Mouse (Mus musculus) neural tube, embryonic 13.5 days (tissue): Measurements from ENCODE around the gene Ss18l1. TPM values are rescaled to one million over a fixed set of nuclear protein-coding genes. Genes with fewer than 3 reads are reported as not detected.

ENCODE experiments used
- ATAC-seq: fragments of 200-750 bp; cut with Nextera tagmentation; 2 replicates; pipeline ENCODE4 v1.8.0; 2017; ENCODE audit warnings: low read depth, mild to moderate bottlenecking, moderate TSS enrichment, moderate library complexity
- H3K27ac ChIP-seq: fragments of 300-500 bp; sonication (generic); replicated peaks from 2 replicates; pipeline ENCODE4 v1.5.1; 2015; ENCODE audit warnings: moderate library complexity, mild to moderate bottlenecking, inconsistent platforms
- H3K27me3 ChIP-seq: fragments of 300-500 bp; sonication (generic); 2 replicates; pipeline ENCODE4 v1.6.1; 2015; ENCODE audit warnings: mild to moderate bottlenecking, inconsistent platforms
- H3K36me3 ChIP-seq: fragments of 300-500 bp; sonication (generic); 2 replicates; pipeline ENCODE4 v1.6.1; 2015; ENCODE audit warnings: mild to moderate bottlenecking, inconsistent platforms
- H3K4me1 ChIP-seq: fragments of 300-500 bp; sonication (generic); replicated peaks from 2 replicates; pipeline ENCODE4 v1.6.1; 2015; ENCODE audit warnings: inconsistent platforms
- H3K4me2 ChIP-seq: fragments of 300-500 bp; sonication (generic); 2 replicates; pipeline ENCODE4 v1.6.1; 2015; ENCODE audit warnings: inconsistent platforms, mild to moderate bottlenecking, moderate library complexity
- H3K4me3 ChIP-seq: fragments of 300-500 bp; sonication (generic); 2 replicates; pipeline ENCODE4 v1.5.1; 2015; ENCODE audit warnings: mild to moderate bottlenecking, inconsistent platforms
- H3K9ac ChIP-seq: fragments of 300-500 bp; sonication (generic); 2 replicates; pipeline ENCODE4 v1.6.1; 2015; ENCODE audit warnings: moderate library complexity, mild to moderate bottlenecking, inconsistent platforms
- H3K9me3 ChIP-seq: fragments of 300-500 bp; sonication (generic); 2 replicates; pipeline ENCODE4 v1.6.1; 2016; ENCODE audit warnings: inconsistent platforms
- WGBS: fragments of 180-500 bp; shearing (Covaris S2); methylation state at CpG from one replicate; pipeline ENCODE4 v1.1.7; 2015; 5-methylcytosine and 5-hydroxymethylcytosine counted together
- polyA plus RNA-seq: library from polyadenylated mRNA; unstranded; fragments of >200 nt; fragmentation: Nextera tagmentation; extraction: Ambion mirVana; gene quantifications from 2 replicates; pipeline ENCODE4 v1.2.1, GENCODE M21; 2015

Ss18l1 gene
- polyA plus RNA-seq, 1 experiment from 2014 or later = 44.8 TPM

GRCm38 (mm10) chr2:180042858-180043515 is 678 bp downstream of the Ss18l1 start:
- H3K4me3 ChIP-seq = peak overlapping the region; percentile 97
- H3K9ac ChIP-seq = peak overlapping the region; percentile 94
- peak overlapping the region; percentile 80 for H3K4me2 ChIP-seq
- peak overlapping the region; percentile 99 for H3K27ac ChIP-seq
- H3K9me3 ChIP-seq = no peaks in the 10 kb centered on the region
- H3K36me3 ChIP-seq = peaks cover 35% of the 10 kb centered on the region
- H3K27me3 ChIP-seq = no peaks in the 10 kb centered on the region
- peaks cover 50% of the 10 kb centered on the region for H3K4me1 ChIP-seq
- WGBS = under 1% methylated on average over 61 of the region's 66 CpGs
- peak; percentile 48 for ATAC-seq

- no peak for ATAC-seq
- WGBS = 59% methylated on average over 4 of the region's 4 CpGs
- H3K27me3 ChIP-seq = no peaks in the 10 kb centered on the region
- no peak overlapping the region for H3K4me2 ChIP-seq
- peaks cover 20% of the 10 kb centered on the region for H3K36me3 ChIP-seq
- H3K4me3 ChIP-seq = no peak overlapping the region
- peaks cover 37% of the 10 kb centered on the region for H3K4me1 ChIP-seq
- no peak overlapping the region for H3K27ac ChIP-seq
- no peaks in the 10 kb centered on the region for H3K9me3 ChIP-seq
- 0 out of 2 replicates have a peak overlapping the region, but pooled peaks have one; percentile 8 for H3K9ac ChIP-seq
These were observed 3.0 kb downstream of the Ss18l1 start for GRCm38 (mm10) chr2:180045283-180045682.

GRCm38 (mm10) chr2:180047580-180047979 is 5.3 kb downstream of the Ss18l1 start:
- Histone ChIP-seq H3K4me3 (no peak overlapping the region), H3K9me3 (no peaks in the 10 kb centered on the region), H3K4me2 (no peak overlapping the region), H3K4me1 (peaks cover 31% of the 10 kb centered on the region), H3K36me3 (peaks cover 24% of the 10 kb centered on the region), H3K27me3 (no peaks in the 10 kb centered on the region), H3K9ac (no peak overlapping the region), H3K27ac (no peak overlapping the region)
- no peak for ATAC-seq
- 94% methylated on average over 3 of the region's 3 CpGs for WGBS

GRCm38 (mm10) chr2:180047980-180048635 is 5.8 kb downstream of the Ss18l1 start:
- 94% methylated on average over 18 of the region's 18 CpGs for WGBS
- Histone ChIP-seq H3K27ac (no peak overlapping the region), H3K4me1 (peaks cover 30% of the 10 kb centered on the region), H3K36me3 (peaks cover 29% of the 10 kb centered on the region), H3K9me3 (no peaks in the 10 kb centered on the region), H3K9ac (no peak overlapping the region), H3K4me3 (no peak overlapping the region), H3K4me2 (no peak overlapping the region), H3K27me3 (no peaks in the 10 kb centered on the region)
- ATAC-seq = no peak

GRCm38 (mm10) chr2:180050986-180051385 is 8.7 kb downstream of the Ss18l1 start:
- 0 out of 2 replicates have a peak, but pooled peaks cover 6% of the 10 kb centered on the region for H3K4me1 ChIP-seq
- no peaks in the 10 kb centered on the region for H3K27me3 ChIP-seq
- H3K36me3 ChIP-seq = peaks cover 58% of the 10 kb centered on the region
- H3K9ac ChIP-seq = peak overlapping the region; percentile 17; the same call in 1 of the 2 replicates
- H3K4me3 ChIP-seq = no peak overlapping the region
- H3K9me3 ChIP-seq = no peaks in the 10 kb centered on the region
- 0 out of 2 replicates have a peak, but pooled peaks have one; percentile 38 for ATAC-seq
- WGBS = 22% methylated on average over 5 of the region's 5 CpGs
- H3K27ac ChIP-seq = no peak overlapping the region
- no peak overlapping the region for H3K4me2 ChIP-seq

- peaks cover 58% of the 10 kb centered on the region for H3K36me3 ChIP-seq
- no peak overlapping the region for H3K9ac ChIP-seq
- peak; percentile 26; the same call in 1 of the 2 replicates for ATAC-seq
- H3K4me1 ChIP-seq = 0 out of 2 replicates have a peak, but pooled peaks cover 6% of the 10 kb centered on the region
- H3K27me3 ChIP-seq = no peaks in the 10 kb centered on the region
- no peak overlapping the region for H3K4me2 ChIP-seq
- no peaks in the 10 kb centered on the region for H3K9me3 ChIP-seq
- WGBS = 87% methylated on average over 14 of the region's 14 CpGs
- no peak overlapping the region for H3K27ac ChIP-seq
- no peak overlapping the region for H3K4me3 ChIP-seq
These were observed 9.9 kb downstream of the Ss18l1 start for GRCm38 (mm10) chr2:180051986-180052733.

GRCm38 (mm10) chr2:180053001-180053400 is 10.7 kb downstream of the Ss18l1 start:
- no peak for ATAC-seq
- no peaks in the 10 kb centered on the region for H3K27me3 ChIP-seq
- H3K9ac ChIP-seq = no peak overlapping the region
- WGBS = 96% methylated on average over 9 of the region's 9 CpGs
- peaks cover 60% of the 10 kb centered on the region for H3K36me3 ChIP-seq
- H3K4me2 ChIP-seq = no peak overlapping the region
- H3K27ac ChIP-seq = no peak overlapping the region
- 0 out of 2 replicates have a peak, but pooled peaks cover 6% of the 10 kb centered on the region for H3K4me1 ChIP-seq
- no peaks in the 10 kb centered on the region for H3K9me3 ChIP-seq
- H3K4me3 ChIP-seq = no peak overlapping the region

GRCm38 (mm10) chr2:180063338-180064131 is 21.2 kb downstream of the Ss18l1 start:
- no peak overlapping the region for H3K27ac ChIP-seq
- no peaks in the 10 kb centered on the region for H3K9me3 ChIP-seq
- no peak overlapping the region for H3K9ac ChIP-seq
- no peak overlapping the region for H3K4me2 ChIP-seq
- ATAC-seq = no peak
- H3K36me3 ChIP-seq = peaks cover 80% of the 10 kb centered on the region
- H3K4me1 ChIP-seq = no peaks in the 10 kb centered on the region
- no peak overlapping the region for H3K4me3 ChIP-seq
- no peaks in the 10 kb centered on the region for H3K27me3 ChIP-seq
- WGBS = 94% methylated on average over 11 of the region's 11 CpGs

- ATAC-seq = peak; percentile 30; the same call in 1 of the 2 replicates
- H3K27ac ChIP-seq = peak overlapping the region; percentile 90
- peak overlapping the region; percentile 70 for H3K4me3 ChIP-seq
- H3K4me1 ChIP-seq = peaks cover 19% of the 10 kb centered on the region
- H3K4me2 ChIP-seq = peak overlapping the region; percentile 74
- H3K27me3 ChIP-seq = no peaks in the 10 kb centered on the region
- no peaks in the 10 kb centered on the region for H3K9me3 ChIP-seq
- H3K36me3 ChIP-seq = peaks cover 32% of the 10 kb centered on the region
- H3K9ac ChIP-seq = peak overlapping the region; percentile 85
- 37% methylated on average over 20 of the region's 20 CpGs for WGBS
These were observed 27.6 kb downstream of the Ss18l1 start for GRCm38 (mm10) chr2:180069770-180070480.

GRCm38 (mm10) chr2:180070481-180071453 is 28.5 kb downstream of the Ss18l1 start, which contains the start of gene Mtg2:
Gene Mtg2, plus strand, starts transcription at chr2:180070588.
- Histone ChIP-seq H3K4me2 (peak within 1 kb of the TSS; percentile 74), H3K9ac (peak within 1 kb of the TSS; percentile 85), H3K4me3 (peak within 1 kb of the TSS; percentile 70), H3K27ac (peak within 1 kb of the TSS; percentile 90), H3K4me1 (peaks cover 19% of the 10 kb centered on the region), H3K27me3 (no peaks in the 10 kb centered on the region), H3K9me3 (no peaks in the 10 kb centered on the region), H3K36me3 (peaks cover 28% of the 10 kb centered on the region)
- ATAC-seq = peak; percentile 97
- 5% methylated on average over 57 of the region's 58 CpGs for WGBS
